Mouse (Mus musculus) megakaryocyte progenitor cell, adult 5-6 weeks (primary cell): ENCODE measurements at regions not wholly inside any gene's neighbourhood (a gene's known extent, or its start where the extent isn't known, plus 50 kb on each side); places are given as distances from the start of the nearest gene placed in this dataset.
"Not testable (repeated sequence)": the region's sequence is repeated elsewhere in the genome, so short reads cannot be mapped to it uniquely, and the experiment has no call there.

Experiments
- ATAC-seq: replicated peaks from 2 replicates; pipeline ENCODE4 v1.8.0; 2016; ENCODE audit warnings: mild to moderate bottlenecking, moderate TSS enrichment, inconsistent platforms; ENCODE audit not compliant: poor library complexity

- ATAC-seq, result no peak
These were observed 63.6 kb downstream of the Cd2 start for GRCm38 (mm10) chr3:101224091-101224490.

- ATAC-seq, result no peak
These were observed 67.8 kb downstream of the Cd2 start for GRCm38 (mm10) chr3:101219897-101220296.

GRCm38 (mm10) chr3:101216711-101217110 lies 71.0 kb downstream of the Cd2 start:
- ATAC-seq, result no peak

GRCm38 (mm10) chr3:101213212-101213562 lies 74.6 kb downstream of the Cd2 start:
- peak; percentile 71 for ATAC-seq

GRCm38 (mm10) chr3:101212403-101213211 lies 75.1 kb downstream of the Cd2 start:
- ATAC-seq, result 0 out of 2 replicates have a peak, but pooled peaks have one; percentile 7

GRCm38 (mm10) chr3:101211936-101212335 lies 75.8 kb downstream of the Cd2 start:
- ATAC-seq, result no peak

- ATAC-seq, result no peak
These were observed 78.2 kb downstream of the Cd2 start for GRCm38 (mm10) chr3:101209546-101209945.

GRCm38 (mm10) chr3:101208751-101209150 lies 79.0 kb downstream of the Cd2 start:
- ATAC-seq, result no peak

- ATAC-seq, result not testable (repeated sequence)
These were observed 81.6 kb downstream of the Cd2 start for GRCm38 (mm10) chr3:101206172-101206571.

- ATAC-seq, result no peak
These were observed 84.6 kb upstream of the Ptgfrn start for GRCm38 (mm10) chr3:101194725-101195124.

- no peak for ATAC-seq
These were observed 84.2 kb upstream of the Ptgfrn start for GRCm38 (mm10) chr3:101194319-101194718.

GRCm38 (mm10) chr3:101191298-101191986 lies 81.4 kb upstream of the Ptgfrn start:
- no peak for ATAC-seq

GRCm38 (mm10) chr3:101181958-101182357 lies 71.9 kb upstream of the Ptgfrn start:
- no peak for ATAC-seq

- no peak for ATAC-seq
These were observed 63.9 kb upstream of the Ptgfrn start for GRCm38 (mm10) chr3:101173954-101174353.

GRCm38 (mm10) chr3:101170037-101171019 lies 60.2 kb upstream of the Ptgfrn start:
- ATAC-seq, result no peak

GRCm38 (mm10) chr3:101167026-101167425 lies 56.9 kb upstream of the Ptgfrn start:
- ATAC-seq, result no peak

- no peak for ATAC-seq
These were observed 56.5 kb upstream of the Ptgfrn start for GRCm38 (mm10) chr3:101166580-101166979.

- no peak for ATAC-seq
These were observed 55.2 kb upstream of the Ptgfrn start for GRCm38 (mm10) chr3:101165261-101165660.

- ATAC-seq, result no peak
These were observed 54.7 kb upstream of the Ptgfrn start for GRCm38 (mm10) chr3:101164771-101165170.

GRCm38 (mm10) chr3:101163991-101164434 lies 53.9 kb upstream of the Ptgfrn start:
- no peak for ATAC-seq
